Mouse (Mus musculus): ENCODE data around the gene Socs2. TPM values are rescaled to one million over a fixed set of nuclear protein-coding genes. Genes with fewer than 3 reads are reported as not detected.

Socs2 gene
- total and polyA plus RNA-seq, 2 experiments from 2014 or later: 72.1 to 107 TPM

- no peaks in the 10 kb centered on the region for H3K4me1 ChIP-seq (ENCODE audit: insufficient read depth, low read length)
- WGBS: 92% methylated on average over 1 of the region's 1 CpGs
- TF ChIP-seq CTCF (IDR thresholded peaks at IDR 0.05): no peak
- H3K36me3 ChIP-seq (ENCODE audit: insufficient read depth, low read length): no peaks in the 10 kb centered on the region
- no peak overlapping the region for H3K9ac ChIP-seq (replicated peaks; ENCODE audit: low read length, poor library complexity, severe bottlenecking)
- ATAC-seq (ENCODE audit: low FRiP score) (no peak), DNase-seq (ENCODE audit: low spot score) (no peak)
- no peaks in the 10 kb centered on the region for H3K9me3 ChIP-seq (ENCODE audit: low read length)
- H3K4me2 ChIP-seq (ENCODE audit: low read depth, low read length, poor library complexity, severe bottlenecking): no peak overlapping the region
- no peaks in the 10 kb centered on the region for H3K27me3 ChIP-seq (ENCODE audit: insufficient read depth, low read length)
- no peak overlapping the region for H3K27ac ChIP-seq (ENCODE audit: low read depth, low read length)
- no peak overlapping the region for H3K4me3 ChIP-seq (ENCODE audit: low read depth, low read length)
These were observed 12.1 kb upstream of the Socs2 start for GRCm38 (mm10) chr10:95429111-95429510.

- no peak for ATAC-seq (ENCODE audit: low FRiP score)
- no peak overlapping the region for H3K4me3 ChIP-seq (ENCODE audit: low read depth, low read length)
- no peaks in the 10 kb centered on the region for H3K27me3 ChIP-seq (ENCODE audit: insufficient read depth, low read length)
- H3K36me3 ChIP-seq (ENCODE audit: insufficient read depth, low read length): no peaks in the 10 kb centered on the region
- H3K27ac ChIP-seq (ENCODE audit: low read depth, low read length): no peak overlapping the region
- no peak for DNase-seq (ENCODE audit: low spot score)
- no peak for TF ChIP-seq CTCF (IDR thresholded peaks at IDR 0.05)
- no peaks in the 10 kb centered on the region for H3K9me3 ChIP-seq (ENCODE audit: low read length)
- H3K4me2 ChIP-seq (ENCODE audit: low read depth, low read length, poor library complexity, severe bottlenecking): no peak overlapping the region
- WGBS: 92% methylated on average over 9 of the region's 9 CpGs
- no peaks in the 10 kb centered on the region for H3K4me1 ChIP-seq (ENCODE audit: insufficient read depth, low read length)
- H3K9ac ChIP-seq (replicated peaks; ENCODE audit: low read length, poor library complexity, severe bottlenecking): no peak overlapping the region
These were observed 9.5 kb upstream of the Socs2 start for GRCm38 (mm10) chr10:95426207-95427115.

- no peak for TF ChIP-seq CTCF (IDR thresholded peaks at IDR 0.05)
- WGBS: 90% methylated on average over 5 of the region's 5 CpGs
- no peak for ATAC-seq (ENCODE audit: low FRiP score)
These were observed 5.7 kb upstream of the Socs2 start for GRCm38 (mm10) chr10:95422681-95423080.

GRCm38 (mm10) chr10:95420284-95420683 lies 3.3 kb upstream of the Socs2 start:
- Histone ChIP-seq H3K4me1 (ENCODE audit: insufficient read depth, low read length) (peaks cover 3% of the 10 kb centered on the region), H3K27me3 (ENCODE audit: insufficient read depth, low read length) (no peaks in the 10 kb centered on the region), H3K9ac (replicated peaks; ENCODE audit: low read length, poor library complexity, severe bottlenecking) (no peak overlapping the region), H3K36me3 (ENCODE audit: insufficient read depth, low read length) (no peaks in the 10 kb centered on the region), H3K4me3 (ENCODE audit: low read depth, low read length) (no peak overlapping the region), H3K27ac (ENCODE audit: low read depth, low read length) (no peak overlapping the region), H3K4me2 (ENCODE audit: low read depth, low read length, poor library complexity, severe bottlenecking) (no peak overlapping the region), H3K9me3 (ENCODE audit: low read length) (no peaks in the 10 kb centered on the region)
- DNase-seq (ENCODE audit: low spot score): no peak
- 77% methylated on average over 10 of the region's 10 CpGs for WGBS
- TF ChIP-seq CTCF (IDR thresholded peaks at IDR 0.05): no peak
- ATAC-seq (ENCODE audit: low FRiP score): no peak

More at GRCm38 (mm10) chr10:95422681-95423080, 5.7 kb upstream of the Socs2 start:
- H3K9me3 ChIP-seq (ENCODE audit: low read length): no peaks in the 10 kb centered on the region
- no peak overlapping the region for H3K9ac ChIP-seq (replicated peaks; ENCODE audit: low read length, poor library complexity, severe bottlenecking)
- H3K4me3 ChIP-seq (ENCODE audit: low read depth, low read length): no peak overlapping the region
- no peak overlapping the region for H3K4me2 ChIP-seq (ENCODE audit: low read depth, low read length, poor library complexity, severe bottlenecking)
- no peaks in the 10 kb centered on the region for H3K27me3 ChIP-seq (ENCODE audit: insufficient read depth, low read length)
- no peaks in the 10 kb centered on the region for H3K4me1 ChIP-seq (ENCODE audit: insufficient read depth, low read length)
- no peak overlapping the region for H3K27ac ChIP-seq (ENCODE audit: low read depth, low read length)
- no peak for DNase-seq (ENCODE audit: low spot score)
- H3K36me3 ChIP-seq (ENCODE audit: insufficient read depth, low read length): no peaks in the 10 kb centered on the region

- Histone ChIP-seq H3K4me2 (ENCODE audit: low read depth, low read length, poor library complexity, severe bottlenecking) (no peak overlapping the region), H3K9me3 (ENCODE audit: low read length) (no peaks in the 10 kb centered on the region), H3K9ac (replicated peaks; ENCODE audit: low read length, poor library complexity, severe bottlenecking) (no peak overlapping the region), H3K4me1 (ENCODE audit: insufficient read depth, low read length) (peaks cover 3% of the 10 kb centered on the region), H3K27ac (ENCODE audit: low read depth, low read length) (no peak overlapping the region), H3K4me3 (ENCODE audit: low read depth, low read length) (no peak overlapping the region), H3K36me3 (ENCODE audit: insufficient read depth, low read length) (no peaks in the 10 kb centered on the region), H3K27me3 (ENCODE audit: insufficient read depth, low read length) (no peaks in the 10 kb centered on the region)
- ATAC-seq (ENCODE audit: low FRiP score) (no peak), DNase-seq (ENCODE audit: low spot score) (no peak)
- no peak for TF ChIP-seq CTCF (IDR thresholded peaks at IDR 0.05)
- WGBS: 90% methylated on average over 3 of the region's 3 CpGs
These were observed 2.7 kb upstream of the Socs2 start for GRCm38 (mm10) chr10:95419726-95420125.

- ATAC-seq (ENCODE audit: low FRiP score) (no peak), DNase-seq (ENCODE audit: low spot score) (no peak)
- no peak overlapping the region for H3K27ac ChIP-seq (ENCODE audit: low read depth, low read length)
- no peaks in the 10 kb centered on the region for H3K36me3 ChIP-seq (ENCODE audit: insufficient read depth, low read length)
- 66% methylated on average over 6 of the region's 6 CpGs for WGBS
- H3K9me3 ChIP-seq (ENCODE audit: low read length): no peaks in the 10 kb centered on the region
- peaks cover 3% of the 10 kb centered on the region for H3K4me1 ChIP-seq (ENCODE audit: insufficient read depth, low read length)
- H3K27me3 ChIP-seq (ENCODE audit: insufficient read depth, low read length): no peaks in the 10 kb centered on the region
- no peak for TF ChIP-seq CTCF (IDR thresholded peaks at IDR 0.05)
- H3K9ac ChIP-seq (replicated peaks; ENCODE audit: low read length, poor library complexity, severe bottlenecking): no peak overlapping the region
- H3K4me2 ChIP-seq (ENCODE audit: low read depth, low read length, poor library complexity, severe bottlenecking): no peak overlapping the region
- no peak overlapping the region for H3K4me3 ChIP-seq (ENCODE audit: low read depth, low read length)
These were observed 1.7 kb upstream of the Socs2 start for GRCm38 (mm10) chr10:95418631-95419030.

All from midbrain, postnatal 0 days (tissue).